Mouse (Mus musculus) gastrocnemius, postnatal 25 days (tissue): Measurements from ENCODE around the gene Ifnl3. TPM values are rescaled to one million over a fixed set of nuclear protein-coding genes. Genes with fewer than 3 reads are reported as not detected.
A peak's percentile ranks its signal among the peaks of the same experiment; 100 is the strongest.
"Not testable (repeated sequence)": the region's sequence is repeated elsewhere in the genome, so short reads cannot be mapped to it uniquely, and the experiment has no call there.

ENCODE experiments used
- DNase-seq: peaks from one replicate; pipeline ENCODE4 v3.0.0; 2022
- long read RNA-seq, 2 experiments: library from polyadenylated mRNA; stranded (forward); transcript quantifications; one replicate each; pipeline ENCODE4 v2.0.0; 2021
- total RNA-seq, 2 experiments: library from RNA; stranded (reverse); gene quantifications; 1 replicate in 1 of 2; 2 replicates in 1 of 2; pipeline ENCODE4 v1.2.3; 2021

Ifnl3 gene
- total RNA-seq, result not detected
- long read RNA-seq, experiment 1, result 0 reads
- long read RNA-seq, experiment 2, result 0 reads

DNA sequence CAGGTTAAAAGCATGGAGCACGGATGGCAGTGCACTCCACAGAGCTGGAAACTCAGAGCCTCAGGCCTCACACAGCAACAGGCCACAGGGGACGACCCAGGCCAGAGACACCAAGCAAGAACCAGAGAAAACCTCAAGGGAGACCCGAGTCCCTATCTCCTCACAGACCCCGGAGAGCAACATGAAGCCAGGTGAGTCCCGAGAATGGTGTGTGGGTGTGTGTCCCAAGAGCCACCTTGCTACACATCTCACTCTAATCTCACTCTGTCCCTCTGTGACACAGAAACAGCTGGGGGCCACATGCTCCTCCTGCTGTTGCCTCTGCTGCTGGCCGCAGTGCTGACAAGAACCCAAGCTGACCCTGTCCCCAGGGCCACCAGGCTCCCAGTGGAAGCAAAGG lies at the start of gene Ifnl3:
Gene Ifnl3, plus strand, starts transcription at position 301 of the 400 bp plus-strand sequence.
- DNase-seq, result not testable (repeated sequence)

DNA sequence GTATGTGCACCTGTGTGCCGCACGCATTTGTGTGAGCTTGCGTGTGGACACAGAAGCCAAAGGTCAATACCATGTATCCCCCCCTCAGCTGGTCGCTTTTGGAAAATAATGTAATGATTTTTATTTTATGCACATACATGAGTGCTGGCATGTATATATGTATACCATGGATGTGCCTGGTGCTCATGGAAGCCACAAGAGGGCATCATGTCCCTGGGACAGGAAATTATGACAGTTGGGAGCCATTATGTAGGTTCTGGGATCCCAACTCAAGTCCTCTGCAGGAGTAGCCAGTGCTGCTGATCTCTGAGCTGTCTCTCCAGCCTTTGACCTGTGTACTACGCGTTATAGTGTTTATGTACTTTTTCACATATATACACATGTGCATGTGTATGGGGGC lies 46.4 kb upstream of the Ifnl3 start:
- no peak for DNase-seq

DNA sequence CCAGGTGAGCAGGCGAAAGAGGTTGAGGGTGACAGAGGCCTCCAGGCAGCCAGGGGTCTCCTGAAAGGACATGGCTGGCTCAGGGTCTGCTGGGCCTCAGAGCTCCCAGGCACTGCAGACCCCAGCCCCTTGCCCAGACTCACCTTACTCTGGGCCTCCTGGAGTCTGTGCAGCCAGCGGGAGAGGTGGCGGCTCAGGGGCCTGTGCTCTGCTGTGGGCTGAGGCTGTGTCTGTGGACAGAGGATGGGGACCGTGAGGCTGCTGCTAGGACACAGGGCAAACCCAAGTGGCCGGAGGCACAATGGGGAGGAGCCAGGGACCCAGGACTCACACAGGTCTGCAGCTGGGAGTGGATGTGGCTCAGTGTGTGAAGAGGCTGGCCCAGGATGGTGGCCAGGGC lies 45.3 kb upstream of the Ifnl3 start:
- DNase-seq, result no peak

DNA sequence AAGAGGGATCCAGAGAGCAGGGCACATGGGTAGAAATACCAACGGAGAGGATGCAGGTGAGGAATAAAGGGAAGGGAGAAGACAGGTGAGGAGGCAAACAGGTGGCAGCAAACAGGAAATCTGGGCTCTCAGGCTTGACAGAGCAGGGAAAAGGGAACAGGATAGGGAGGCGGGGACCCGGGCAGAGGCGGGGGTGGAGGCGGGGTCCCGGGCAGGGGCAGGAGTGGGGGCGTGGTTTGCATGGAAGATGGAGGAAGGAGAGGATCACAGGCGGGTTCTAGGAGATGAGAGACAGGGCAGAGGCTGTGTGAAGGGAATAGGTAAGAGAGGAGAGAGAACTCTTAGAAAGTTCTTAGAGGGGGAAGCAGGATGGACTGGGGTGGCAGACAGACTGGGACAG lies 43.8 kb upstream of the Ifnl3 start:
- DNase-seq, result no peak

DNA sequence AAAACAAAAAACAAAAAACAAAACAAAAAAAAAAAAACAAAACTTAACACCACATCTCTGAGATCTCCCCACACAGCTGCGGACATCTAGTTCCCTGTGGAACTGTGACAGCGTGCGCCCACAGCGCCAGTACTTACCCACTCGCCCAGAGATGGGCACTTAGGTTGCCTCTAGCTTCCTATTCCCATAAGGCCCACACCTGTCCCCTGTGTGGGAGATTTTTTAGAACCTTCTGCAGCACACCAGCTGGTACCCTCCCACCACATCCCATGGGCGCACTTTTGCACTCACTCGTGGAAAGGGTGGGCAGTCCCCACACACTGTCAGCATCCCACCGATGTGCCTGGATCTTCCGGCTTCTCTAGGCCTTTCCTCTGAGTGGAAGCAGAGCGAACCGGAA lies 39.8 kb upstream of the Ifnl3 start:
- no peak for DNase-seq

DNA sequence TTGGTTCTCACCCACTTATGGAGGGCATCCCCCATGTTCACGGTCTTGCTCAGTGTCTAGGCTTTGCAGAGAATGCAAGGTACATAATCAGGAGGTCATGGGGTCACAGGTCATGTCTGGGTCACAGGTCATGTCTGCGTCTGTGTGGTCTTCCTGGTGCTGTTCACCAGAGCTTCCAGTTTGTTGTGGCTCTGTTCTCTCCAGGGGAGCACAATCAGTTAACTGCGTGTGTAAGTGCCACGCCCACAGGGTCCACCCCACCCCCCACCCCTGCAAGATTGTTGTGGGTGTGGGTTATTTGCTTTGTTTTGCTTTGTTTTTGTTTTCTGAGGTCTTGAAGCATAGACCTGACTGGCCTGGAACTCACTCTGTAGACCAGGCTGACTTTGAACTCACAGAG lies 38.4 kb upstream of the Ifnl3 start:
- no peak for DNase-seq

DNA sequence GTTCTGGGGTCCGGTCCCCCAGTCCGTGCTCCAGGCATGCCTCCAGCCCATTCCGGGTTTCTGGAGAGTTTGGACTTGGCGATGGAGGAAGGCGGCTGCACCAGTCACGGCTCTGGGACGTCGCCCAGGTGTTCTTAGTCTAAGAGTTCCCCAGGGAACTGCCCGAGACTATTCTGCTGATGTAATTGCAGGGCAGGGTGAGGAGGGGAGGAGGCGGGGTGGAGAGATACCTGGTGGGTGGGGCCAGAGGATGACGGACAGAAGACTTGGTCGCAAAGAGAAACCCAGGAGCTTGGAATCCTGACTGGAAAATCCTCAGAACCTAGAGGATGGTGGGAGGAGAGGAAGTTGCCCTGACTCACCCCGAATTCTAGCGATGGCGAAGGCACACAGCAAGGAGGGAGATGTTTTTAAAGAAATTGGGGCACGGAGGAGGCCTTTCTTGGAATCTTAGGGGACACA lies 34.6 kb upstream of the Ifnl3 start:
- no peak for DNase-seq

DNA sequence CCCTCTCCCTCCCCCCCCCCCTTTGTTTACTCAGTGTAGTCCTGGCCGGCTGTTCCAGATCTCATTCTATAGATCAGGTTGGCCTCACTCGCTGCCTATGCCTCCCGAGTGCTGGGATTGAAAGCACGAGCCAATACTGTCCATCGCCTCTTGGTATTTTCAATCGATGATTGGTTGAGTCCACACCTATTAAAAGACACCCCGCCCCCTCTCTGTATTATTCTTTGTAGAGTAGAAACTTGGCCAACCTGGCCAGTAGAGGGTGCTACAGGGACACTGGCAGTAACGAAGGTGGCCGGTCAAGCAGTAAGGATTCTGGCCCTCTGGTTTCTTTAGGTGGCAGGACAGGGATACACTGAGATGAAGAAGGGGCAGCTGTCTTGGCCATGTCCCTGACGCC lies 32.2 kb upstream of the Ifnl3 start:
- no peak for DNase-seq

DNA sequence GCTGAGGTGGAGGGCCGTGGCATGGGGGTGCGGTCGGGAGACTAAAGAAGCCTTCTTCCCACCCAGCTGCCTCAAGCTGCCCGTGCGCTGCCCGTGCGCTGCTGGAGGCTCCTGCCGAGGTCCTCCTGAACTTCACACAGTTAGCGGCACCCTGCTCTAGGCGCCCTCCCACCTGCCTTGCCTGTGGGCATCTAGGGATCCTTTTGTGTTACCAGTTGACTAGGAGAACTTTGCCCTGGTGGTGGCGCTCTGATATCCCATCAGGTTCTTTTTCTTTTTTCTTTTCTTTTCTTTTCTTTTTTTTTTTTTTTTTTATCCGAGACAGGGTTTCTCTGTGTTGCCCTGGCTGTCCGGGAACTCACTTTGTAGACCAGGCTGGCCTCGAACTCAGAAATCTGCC lies 31.7 kb upstream of the Ifnl3 start:
- no peak for DNase-seq

DNA sequence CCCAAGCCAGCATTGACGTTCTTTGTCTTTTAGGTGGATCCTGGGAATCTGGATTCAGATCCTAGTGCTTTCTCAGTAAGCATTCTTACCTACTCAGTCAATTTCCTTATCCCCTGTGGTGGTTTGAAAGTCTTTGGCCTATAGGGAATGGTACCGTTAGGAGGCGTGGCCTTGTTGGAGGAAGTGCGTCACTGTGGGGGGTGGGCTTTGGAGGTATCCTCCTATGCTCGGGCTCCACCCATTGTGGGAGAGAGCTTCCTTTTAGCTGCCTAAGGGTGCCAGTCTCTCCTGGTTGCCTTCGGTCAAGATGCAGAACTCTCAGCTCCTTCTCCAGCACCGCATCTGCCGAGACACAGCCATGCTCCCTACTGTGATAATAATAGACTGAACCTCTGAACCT lies 30.3 kb upstream of the Ifnl3 start:
- DNase-seq, result no peak

DNA sequence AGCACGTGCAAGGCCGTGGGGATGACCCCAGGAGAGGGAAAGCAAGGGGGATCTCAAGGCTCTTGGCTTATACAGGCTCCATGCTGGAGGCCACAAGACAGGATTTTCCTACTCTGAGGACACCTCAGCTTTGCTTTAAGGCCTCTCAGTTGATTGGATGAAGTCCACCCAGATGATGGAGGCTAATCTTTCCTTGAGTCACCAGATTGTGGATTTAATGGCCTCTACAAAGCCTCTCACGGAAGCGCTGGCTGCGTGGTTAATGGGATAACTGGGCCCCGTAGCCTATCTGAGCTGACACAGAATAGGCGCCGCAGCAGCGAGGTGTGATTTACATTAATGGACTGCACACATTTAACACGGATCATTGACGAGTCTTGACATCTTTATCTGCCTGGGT lies 27.2 kb upstream of the Ifnl3 start:
- DNase-seq, result no peak

DNA sequence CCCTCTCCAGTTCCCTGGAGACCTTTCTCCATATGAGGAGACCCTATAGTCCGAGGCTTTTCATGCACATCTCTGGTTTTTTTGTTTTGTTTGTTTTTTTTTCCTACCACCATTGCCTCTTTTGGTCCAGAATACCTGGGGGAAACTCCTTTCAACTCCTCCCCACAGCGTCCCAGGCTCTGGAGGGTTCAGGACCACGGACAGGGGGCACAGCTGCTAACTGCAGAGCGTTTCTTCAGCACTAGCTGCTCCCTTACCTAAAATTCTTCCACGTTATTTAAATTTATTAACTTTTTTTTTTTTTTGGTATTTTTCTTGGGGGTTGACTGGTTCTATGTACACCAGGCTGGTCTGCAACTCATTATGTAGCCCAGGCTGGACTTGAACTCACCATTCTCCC lies 17.1 kb upstream of the Ifnl3 start:
- no peak for DNase-seq

DNA sequence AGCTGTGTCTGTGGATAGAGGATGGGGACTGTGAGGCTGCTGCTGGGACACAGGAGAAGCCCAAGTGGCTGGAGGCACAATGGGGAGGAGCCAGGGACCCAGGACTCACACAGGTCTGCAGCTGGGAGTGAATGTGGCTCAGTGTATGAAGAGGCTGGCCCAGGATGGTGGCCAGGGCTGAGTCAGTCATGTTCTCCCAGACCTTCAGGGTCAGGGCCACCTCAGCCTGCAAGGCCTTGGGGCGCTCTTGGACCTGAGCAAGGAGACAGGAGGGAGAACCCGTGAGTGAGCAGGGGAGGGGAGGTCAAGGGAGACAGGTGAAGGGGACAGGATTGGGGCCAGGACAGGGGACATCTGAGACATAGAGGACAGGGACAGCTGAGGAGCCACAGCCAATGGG lies 13.5 kb upstream of the Ifnl3 start:
- not testable (repeated sequence) for DNase-seq

DNA sequence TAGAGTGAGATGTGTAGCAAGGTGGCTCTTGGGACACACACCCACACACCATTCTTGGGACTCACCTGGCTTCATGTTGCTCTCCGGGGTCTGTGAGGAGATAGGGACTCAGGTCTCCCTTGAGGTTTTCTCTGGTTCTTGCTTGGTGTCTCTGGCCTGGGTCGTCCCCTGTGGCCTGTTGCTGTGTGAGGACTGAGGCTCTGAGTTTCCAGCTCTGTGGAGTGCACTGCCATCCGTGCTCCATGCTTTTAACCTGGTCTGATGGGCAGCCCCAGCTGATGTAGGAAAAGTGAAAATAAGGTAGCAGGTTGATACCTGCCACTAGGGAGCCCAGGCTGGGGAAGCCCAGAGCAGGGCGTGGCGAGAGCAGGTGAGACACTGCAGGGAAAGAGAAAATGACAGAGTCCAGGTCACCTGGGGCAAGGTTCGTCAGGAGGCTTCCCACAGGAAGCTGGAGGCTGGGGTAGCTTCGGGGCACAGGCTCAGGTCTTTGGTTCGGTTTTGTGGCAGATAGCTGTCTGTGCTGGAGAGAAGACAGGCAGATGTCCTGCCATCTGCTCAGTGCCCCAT lies 12.1 kb upstream of the Ifnl3 start, which contains the start of gene Ifnl2:
Gene Ifnl2, minus strand, starts transcription at position 51 of the 570 bp plus-strand sequence.
- not testable (repeated sequence) for DNase-seq

DNA sequence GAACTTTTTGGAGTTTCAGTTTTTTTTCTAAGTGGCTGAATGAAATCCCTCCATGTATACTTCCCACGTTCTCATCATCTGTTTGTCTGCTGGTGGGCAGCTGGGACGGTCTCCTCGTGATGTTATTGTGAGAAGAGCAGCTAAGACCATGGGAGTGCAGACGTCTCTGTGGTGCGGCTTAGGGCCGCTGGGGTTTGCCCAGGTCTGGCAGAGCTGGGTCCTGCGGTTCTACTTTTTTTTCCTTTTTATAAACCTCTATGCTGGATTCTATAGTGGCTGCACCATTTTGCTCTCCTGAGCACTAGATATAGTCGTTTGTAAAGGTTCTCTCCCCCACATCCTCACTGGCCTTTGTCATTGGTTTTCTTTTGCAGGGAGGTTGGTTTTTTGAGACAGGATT lies 11.2 kb upstream of the Ifnl3 start:
- no peak for DNase-seq

DNA sequence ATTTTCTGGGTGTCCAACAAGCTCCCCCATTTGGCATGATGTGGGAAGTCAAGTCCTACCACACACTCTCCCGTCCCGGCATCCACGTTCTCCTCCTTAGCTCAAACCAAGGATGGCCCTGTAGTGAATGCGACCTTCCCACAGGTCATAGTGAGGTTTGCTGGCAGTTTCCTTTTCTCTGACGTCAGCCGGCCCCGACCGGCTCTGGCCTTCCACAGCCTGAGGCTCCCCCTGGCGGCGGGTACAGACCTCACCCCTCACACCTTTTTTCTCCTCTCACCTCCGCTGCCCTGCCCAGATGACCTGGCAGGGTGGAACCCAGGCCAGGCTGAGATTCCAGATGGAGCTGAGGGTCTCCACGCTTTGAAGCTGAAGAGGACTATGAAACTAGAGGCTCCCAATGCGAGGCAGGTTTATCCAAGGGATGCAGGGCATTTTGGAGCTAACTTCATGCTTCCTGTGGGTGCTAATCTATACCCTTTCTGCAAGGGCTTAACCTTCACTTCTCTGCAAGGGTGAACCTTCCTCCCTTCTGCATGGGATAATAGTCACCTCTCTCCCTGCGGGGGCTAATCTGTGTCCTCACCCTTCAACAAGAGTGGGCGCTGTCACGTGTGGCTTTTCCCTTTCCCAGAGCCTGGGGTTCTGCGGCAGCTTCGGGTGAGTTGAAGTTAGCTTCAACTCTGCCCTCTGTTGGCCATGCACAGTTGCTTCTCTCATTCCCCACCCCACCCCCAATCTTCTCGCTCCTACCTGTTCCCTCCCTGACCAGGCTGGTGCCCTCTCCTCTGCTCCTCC lies 5.5 kb downstream of the Ifnl3 start:
- peak; percentile 65 for DNase-seq

DNA sequence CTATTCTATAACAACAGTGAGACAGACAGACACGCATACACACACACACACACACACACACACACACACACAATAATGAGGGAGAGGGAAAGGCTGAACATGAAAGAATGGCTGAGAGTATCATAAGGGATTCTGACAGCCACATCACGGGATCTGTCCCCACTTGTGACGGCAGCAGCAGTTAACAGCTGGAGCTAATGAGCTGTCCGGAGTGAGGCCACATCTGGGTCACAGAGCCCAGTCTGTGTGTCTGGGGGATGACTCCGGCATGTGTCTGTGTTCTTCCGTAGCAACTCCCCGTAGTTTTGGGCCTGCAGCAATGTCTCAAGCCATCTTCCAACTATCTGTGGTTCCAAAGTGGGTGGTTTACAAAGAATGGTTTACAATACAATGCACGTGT lies 9.4 kb downstream of the Ifnl3 start:
- no peak for DNase-seq

DNA sequence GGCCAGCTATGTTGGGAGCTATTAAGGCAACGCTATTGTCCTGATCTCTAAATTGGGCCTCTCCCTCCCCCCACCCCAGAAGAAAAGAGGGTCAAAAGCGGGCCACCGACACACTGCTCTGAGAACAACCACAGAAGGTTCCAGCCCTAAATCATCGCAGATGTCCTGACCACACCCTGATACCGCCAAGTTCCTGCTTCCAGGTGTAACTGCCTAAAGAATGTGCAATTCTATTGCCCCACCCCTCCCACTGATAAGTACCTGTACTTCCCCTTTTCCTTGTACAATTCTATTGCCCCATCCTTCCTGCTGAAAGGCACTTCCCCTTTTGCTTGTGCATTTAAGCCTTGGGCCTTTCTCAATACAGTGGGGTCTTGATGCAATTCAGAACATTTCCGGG lies 16.2 kb downstream of the Ifnl3 start:
- DNase-seq, result not testable (repeated sequence)

DNA sequence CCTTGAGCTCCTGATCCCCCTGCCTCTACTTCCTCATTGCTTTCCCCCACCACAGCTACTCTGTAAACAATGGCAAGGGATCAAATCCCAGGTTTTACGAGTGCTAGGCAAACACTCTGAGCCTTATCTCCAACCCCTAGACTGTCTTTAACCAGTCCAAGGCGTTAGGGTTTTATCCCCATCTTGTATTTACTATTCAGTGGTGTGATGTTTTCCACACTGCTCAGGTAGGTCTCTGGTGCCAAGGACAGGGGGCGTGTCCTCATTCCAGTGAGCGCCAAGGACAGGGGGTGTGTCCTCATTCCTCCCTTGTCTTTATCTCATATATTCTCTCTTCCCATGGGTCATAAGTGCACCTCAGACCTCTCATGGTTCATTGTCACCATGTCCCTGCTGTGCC lies 17.9 kb downstream of the Ifnl3 start, which contains the start of gene Sycn:
Gene Sycn, plus strand, starts transcription at position 360 of the 400 bp plus-strand sequence.
- no peak for DNase-seq

DNA sequence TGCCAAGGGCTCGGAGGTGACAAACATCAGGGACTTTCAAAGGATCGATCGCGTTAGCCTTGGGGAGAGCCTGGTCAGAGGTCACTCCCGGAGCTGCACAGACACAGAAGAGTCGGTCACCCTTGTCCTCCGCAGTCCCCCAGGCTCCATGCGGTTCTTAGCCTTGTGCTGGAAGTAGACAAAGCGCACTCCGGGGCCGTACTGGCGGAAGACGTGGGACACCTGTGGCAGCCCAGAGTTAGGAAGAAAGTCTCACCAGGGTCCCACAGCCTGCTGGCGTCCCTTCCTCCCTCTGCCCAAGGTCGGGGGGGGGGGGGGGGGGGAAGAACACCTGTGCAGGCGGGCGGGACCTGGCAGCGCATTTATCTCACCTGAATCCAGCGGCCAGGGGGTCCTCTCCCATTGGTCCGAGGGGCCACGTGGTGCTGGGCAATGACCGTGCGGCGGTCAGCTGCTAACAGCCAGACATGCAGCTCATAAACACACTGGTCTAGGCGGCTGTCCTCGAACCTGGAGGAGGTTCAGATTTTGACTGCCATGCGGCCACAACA lies 21.5 kb downstream of the Ifnl3 start:
- no peak for DNase-seq

DNA sequence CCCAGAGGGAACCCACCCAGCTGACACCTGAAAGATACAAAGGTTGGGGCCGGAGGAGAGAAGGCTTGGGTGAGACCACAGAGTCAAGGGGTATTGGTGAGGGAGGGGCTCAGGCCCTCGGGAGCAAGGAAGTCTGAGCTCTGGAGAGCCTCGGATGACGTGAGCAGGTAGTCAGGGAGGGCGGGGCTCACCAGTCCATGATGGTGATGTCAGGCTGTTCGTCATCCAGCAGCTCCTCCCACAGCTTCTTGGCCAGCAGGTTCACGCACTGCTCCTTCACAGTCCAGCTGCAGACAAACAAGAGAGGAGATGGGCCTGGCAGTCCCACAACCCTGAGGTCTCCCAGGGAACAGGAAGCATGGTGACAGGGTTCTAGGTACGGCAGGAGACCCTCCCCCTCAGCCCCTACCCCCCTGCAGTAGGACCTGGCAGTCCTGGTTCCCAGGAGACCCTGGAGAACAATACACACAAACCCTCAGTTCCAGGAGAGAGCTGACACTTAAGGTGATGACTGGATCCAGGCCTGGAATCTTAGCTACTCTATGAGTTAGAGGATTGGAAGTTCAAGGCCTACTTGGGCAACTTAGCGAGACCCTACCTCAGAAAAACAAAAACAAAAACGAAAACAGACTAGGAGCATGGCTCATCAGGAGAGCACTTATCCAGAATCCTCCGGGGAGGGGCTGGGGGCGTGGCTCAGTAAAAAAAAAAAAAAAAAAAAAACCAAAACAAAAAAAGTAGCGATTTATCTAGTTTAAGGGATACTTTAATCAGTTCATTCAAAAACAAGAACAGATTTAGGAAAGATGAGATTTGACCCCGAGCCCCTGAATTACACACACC lies 22.6 kb downstream of the Ifnl3 start:
- no peak for DNase-seq

DNA sequence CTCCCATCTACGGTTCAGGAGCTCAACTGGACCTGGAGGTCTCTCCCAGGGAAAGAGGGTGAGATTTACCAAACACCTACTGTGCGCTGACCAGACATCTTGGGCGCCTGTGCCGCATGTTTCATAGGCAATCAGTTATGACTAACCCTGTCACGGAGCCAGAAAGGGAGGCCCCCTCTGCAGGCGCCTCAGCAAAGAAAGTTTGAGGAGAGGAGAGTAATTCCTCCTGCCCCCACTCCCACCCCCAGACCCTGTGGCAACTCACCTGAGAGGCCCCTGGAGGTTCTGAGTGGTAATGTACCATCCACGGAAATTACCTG lies 23.2 kb downstream of the Ifnl3 start:
- no peak for DNase-seq

DNA sequence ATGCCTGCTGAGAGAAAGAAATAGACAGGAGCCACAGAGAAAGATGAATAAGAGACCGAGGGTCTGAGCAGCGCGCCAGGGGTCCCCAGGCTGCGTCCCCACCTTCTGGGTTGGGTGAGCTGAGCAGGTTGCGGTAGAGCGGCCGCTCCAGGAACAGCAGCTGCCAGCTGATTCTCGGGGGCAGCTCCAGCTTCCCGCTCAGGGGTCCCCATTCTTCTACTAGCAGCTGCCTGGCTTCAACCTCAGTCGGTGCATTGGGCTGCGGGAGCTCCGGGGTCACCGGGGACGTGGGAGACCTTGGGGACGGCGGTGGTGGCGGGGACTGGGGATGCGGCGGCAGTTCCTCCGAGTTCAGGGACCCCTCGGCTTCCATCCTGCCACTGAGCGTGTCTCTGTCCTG lies 24.0 kb downstream of the Ifnl3 start:
- DNase-seq, result no peak
